Mouse (Mus musculus): ENCODE data around the gene Tmub2.

DNA sequence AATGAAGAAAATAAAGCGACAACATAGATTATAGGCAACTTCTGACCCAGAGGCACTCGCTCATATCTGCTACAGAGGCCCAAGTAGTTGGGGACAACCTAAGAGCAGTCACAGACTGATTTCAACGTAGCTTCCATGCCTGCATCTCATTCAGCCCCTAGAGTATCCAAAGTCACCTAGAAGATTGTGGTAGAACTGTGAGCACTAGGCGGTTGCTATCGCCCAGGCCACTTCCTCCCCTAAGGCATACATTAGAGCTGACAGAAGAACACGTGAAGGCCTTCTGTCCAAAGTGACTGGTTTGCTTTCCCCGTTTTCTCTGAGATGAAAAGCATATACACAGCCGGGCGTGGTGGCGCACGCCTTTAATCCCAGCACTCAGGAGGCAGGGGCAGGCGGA, 29.6 kb downstream of the Tmub2 start:
- no peak for TF ChIP-seq CTCF (IDR thresholded peaks at IDR 0.05; ENCODE audit: low read depth)
- no peak for TF ChIP-seq EP300 (IDR thresholded peaks at IDR 0.05; ENCODE audit: low read depth)
